Mouse (Mus musculus) midbrain, embryonic 15.5 days (tissue): ENCODE data around the gene Myrfl. TPM values are rescaled to one million over a fixed set of nuclear protein-coding genes. Genes with fewer than 3 reads are reported as not detected.

Source experiments
- ATAC-seq: fragments of 200-750 bp; cut with Nextera tagmentation; replicated peaks from 2 replicates; pipeline ENCODE4 v1.8.0; 2017; ENCODE audit warnings: moderate TSS enrichment
- H3K27ac ChIP-seq: fragments of 300-500 bp; sonication (generic); 2 replicates; pipeline ENCODE4 v1.5.1; 2015; ENCODE audit warnings: mild to moderate bottlenecking, inconsistent platforms
- H3K27me3 ChIP-seq: fragments of 300-500 bp; sonication (generic); replicated peaks from 2 replicates; pipeline ENCODE4 v1.6.1; 2015; ENCODE audit warnings: inconsistent platforms
- H3K36me3 ChIP-seq: fragments of 300-500 bp; sonication (generic); replicated peaks from 2 replicates; pipeline ENCODE4 v1.6.1; 2015; ENCODE audit warnings: inconsistent platforms
- H3K4me1 ChIP-seq: fragments of 300-500 bp; sonication (generic); 2 replicates; pipeline ENCODE4 v1.6.1; 2015; ENCODE audit warnings: inconsistent platforms
- H3K4me2 ChIP-seq: fragments of 300-500 bp; sonication (generic); 2 replicates; pipeline ENCODE4 v1.6.1; 2015; ENCODE audit warnings: inconsistent platforms, mild to moderate bottlenecking, moderate library complexity
- H3K4me3 ChIP-seq: fragments of 300-500 bp; sonication (generic); 2 replicates; pipeline ENCODE4 v1.5.1; 2015; ENCODE audit warnings: mild to moderate bottlenecking, inconsistent platforms
- H3K9ac ChIP-seq: fragments of 300-500 bp; sonication (generic); 2 replicates; pipeline ENCODE4 v1.6.1; 2015; ENCODE audit warnings: mild to moderate bottlenecking, inconsistent platforms
- H3K9me3 ChIP-seq: fragments of 300-500 bp; sonication (generic); 2 replicates; pipeline ENCODE4 v1.6.1; 2016; ENCODE audit warnings: inconsistent platforms
- WGBS: fragments of 180-500 bp; shearing (Covaris S2); methylation state at CpG from one replicate; pipeline ENCODE4 v1.1.7; 2015; ENCODE audit warnings: mixed read lengths; 5-methylcytosine and 5-hydroxymethylcytosine counted together
- polyA plus RNA-seq: library from polyadenylated mRNA; unstranded; fragments of >200 nt; fragmentation: Nextera tagmentation; extraction: Ambion mirVana; gene quantifications from 2 replicates; pipeline ENCODE4 v1.2.1, GENCODE M21; 2015

Myrfl gene
- 0.10 and 0.22 TPM in 2 replicates for polyA plus RNA-seq

DNA sequence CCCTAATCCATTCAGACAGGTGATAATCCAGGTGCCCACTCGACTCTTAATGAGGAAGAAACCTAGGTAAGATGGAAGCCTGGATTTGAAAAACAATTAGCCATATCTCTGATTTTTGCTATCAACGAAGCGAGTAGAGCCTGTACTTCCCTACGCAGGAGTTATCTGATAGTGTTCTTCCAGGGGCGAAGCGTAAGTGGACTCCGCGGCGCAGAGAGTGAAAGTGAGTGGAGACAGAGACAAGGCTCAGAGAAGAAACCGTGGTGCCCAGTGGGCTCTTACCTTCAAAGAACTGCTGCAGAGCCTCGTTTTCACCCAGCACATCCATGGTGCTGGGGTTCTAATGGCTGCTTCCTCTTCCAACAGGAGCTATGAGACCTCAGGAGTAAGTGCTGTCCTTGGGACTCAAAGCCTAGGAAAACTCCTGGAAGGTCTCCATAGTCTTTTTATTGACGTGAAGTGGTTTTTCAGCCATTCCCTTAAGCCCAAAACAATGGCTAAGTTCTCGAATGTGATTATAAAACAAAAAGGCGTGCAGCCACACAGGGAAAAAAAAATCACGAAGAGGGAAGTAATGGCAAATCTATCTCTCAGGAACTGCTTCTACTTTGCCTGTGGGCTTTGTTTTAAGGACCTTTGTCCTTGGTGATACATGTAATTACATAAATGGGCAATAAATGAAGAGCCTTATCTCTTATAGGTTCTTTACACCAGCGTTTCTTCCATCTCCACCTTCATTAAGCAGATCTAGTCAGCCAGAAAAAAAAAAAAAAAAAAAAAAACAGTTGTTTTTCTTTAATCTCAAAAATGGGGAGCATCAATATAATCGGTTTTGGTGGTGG, at the start of gene Myrfl:
Gene Myrfl (minus strand): TSS at position 584 of the 842 bp plus-strand sequence.
- H3K4me3 ChIP-seq: no peak within 1 kb of the TSS
- 74% methylated on average over 17 of the region's 17 CpGs for WGBS
- H3K9ac ChIP-seq: no peak within 1 kb of the TSS

GRCm38 (mm10) chr10:116944940-116945339, 48.2 kb upstream of the Myrfl start:
- peaks cover 13% of the 10 kb centered on the region for H3K4me1 ChIP-seq

More for the DNA sequence above, at the start of gene Myrfl:
- Histone ChIP-seq H3K36me3 (no peaks in the 10 kb centered on the region), H3K9me3 (no peaks in the 10 kb centered on the region), H3K27me3 (no peaks in the 10 kb centered on the region), H3K4me1 (no peaks in the 10 kb centered on the region), H3K4me2 (no peak within 1 kb of the TSS), H3K27ac (no peak within 1 kb of the TSS)
- no peak for ATAC-seq

DNA sequence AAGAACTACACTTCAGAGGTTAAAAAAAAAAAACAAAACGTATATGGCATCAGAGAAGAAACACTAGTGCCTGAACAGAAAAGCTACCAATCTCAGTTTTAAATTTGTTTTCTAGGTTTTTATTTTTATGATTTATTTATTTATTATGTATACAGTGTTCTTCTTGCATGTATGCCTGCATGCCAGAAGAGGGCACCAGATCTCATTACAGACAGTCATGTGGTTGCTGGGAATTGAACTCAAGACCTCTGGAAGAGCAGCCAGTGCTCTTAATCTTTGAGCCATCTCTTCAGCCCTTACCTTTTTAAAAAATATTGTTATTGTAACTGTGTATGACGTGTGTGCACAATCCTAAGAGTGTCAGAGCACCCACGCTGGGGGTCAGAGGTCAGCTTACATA, 47.4 kb upstream of the Myrfl start:
- H3K4me1 ChIP-seq: peaks cover 9% of the 10 kb centered on the region
- H3K27ac ChIP-seq: no peak overlapping the region
- H3K4me3 ChIP-seq: no peak overlapping the region
- H3K9ac ChIP-seq: no peak overlapping the region
- no peaks in the 10 kb centered on the region for H3K9me3 ChIP-seq
- no peak for ATAC-seq
- peaks cover 7% of the 10 kb centered on the region for H3K36me3 ChIP-seq
- no peaks in the 10 kb centered on the region for H3K27me3 ChIP-seq
- WGBS: 94% methylated on average over 3 of the region's 3 CpGs
- H3K4me2 ChIP-seq: no peak overlapping the region

More at GRCm38 (mm10) chr10:116944940-116945339, 48.2 kb upstream of the Myrfl start:
- 73% methylated on average over 10 of the region's 10 CpGs for WGBS
- H3K4me3 ChIP-seq: no peak overlapping the region
- no peak overlapping the region for H3K4me2 ChIP-seq
- no peak for ATAC-seq
- H3K9me3 ChIP-seq: no peaks in the 10 kb centered on the region
- no peak overlapping the region for H3K9ac ChIP-seq
- H3K36me3 ChIP-seq: peaks cover 6% of the 10 kb centered on the region; the same call in 1 of the 2 replicates
- no peak overlapping the region for H3K27ac ChIP-seq
- H3K27me3 ChIP-seq: no peaks in the 10 kb centered on the region

DNA sequence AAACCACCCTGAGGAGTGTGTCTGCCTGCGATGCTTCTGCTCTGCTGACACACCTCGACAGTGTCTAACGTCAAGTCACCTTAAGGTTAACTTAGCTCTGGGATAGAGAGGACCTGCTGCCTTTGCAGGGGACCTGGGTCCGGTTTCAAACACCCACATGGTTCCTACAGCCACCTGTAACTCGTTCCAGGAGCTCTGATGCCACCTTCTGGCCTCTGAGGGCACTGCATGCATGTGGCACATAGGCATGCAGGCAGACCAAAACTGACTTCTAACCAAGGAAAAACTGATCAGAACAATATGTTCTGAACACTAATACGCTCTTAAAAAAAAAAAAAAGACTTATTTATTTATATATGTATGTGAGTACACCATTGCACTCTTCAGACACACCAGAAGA, 46.3 kb upstream of the Myrfl start:
- Histone ChIP-seq H3K36me3 (peaks cover 14% of the 10 kb centered on the region), H3K9ac (no peak overlapping the region), H3K4me1 (no peaks in the 10 kb centered on the region), H3K4me3 (no peak overlapping the region), H3K27me3 (no peaks in the 10 kb centered on the region), H3K27ac (no peak overlapping the region), H3K4me2 (no peak overlapping the region), H3K9me3 (no peaks in the 10 kb centered on the region)
- no peak for ATAC-seq
- WGBS: 92% methylated on average over 6 of the region's 6 CpGs

DNA sequence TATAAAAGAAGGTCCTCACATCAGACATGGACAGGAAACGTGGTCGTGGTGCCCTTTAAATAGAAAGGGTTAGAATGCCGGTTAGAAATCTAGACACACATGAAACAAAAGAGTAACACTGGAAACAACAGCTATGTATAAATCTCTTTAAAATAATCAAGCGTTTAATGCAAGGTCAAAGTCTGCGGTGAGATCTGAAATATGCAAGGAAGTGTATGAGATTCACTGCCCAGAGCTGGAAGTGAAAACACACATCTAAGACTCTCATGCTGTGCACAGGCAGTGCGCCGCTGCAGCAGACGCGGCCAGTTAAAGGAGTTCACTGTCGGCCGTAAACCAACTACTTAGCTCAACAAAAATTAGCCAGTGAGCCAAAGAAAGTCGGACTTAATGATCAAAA, 38.3 kb upstream of the Myrfl start:
- Histone ChIP-seq H3K27ac (no peak overlapping the region), H3K9ac (no peak overlapping the region), H3K4me2 (no peak overlapping the region), H3K27me3 (no peaks in the 10 kb centered on the region), H3K9me3 (no peaks in the 10 kb centered on the region), H3K4me3 (no peak overlapping the region), H3K4me1 (no peaks in the 10 kb centered on the region), H3K36me3 (peaks cover 27% of the 10 kb centered on the region)
- no peak for ATAC-seq
- 66% methylated on average over 12 of the region's 12 CpGs for WGBS

GRCm38 (mm10) chr10:116933794-116934193, 37.1 kb upstream of the Myrfl start:
- no peak overlapping the region for H3K4me3 ChIP-seq
- H3K36me3 ChIP-seq: peaks cover 22% of the 10 kb centered on the region
- H3K4me2 ChIP-seq: no peak overlapping the region
- ATAC-seq: no peak
- no peak overlapping the region for H3K27ac ChIP-seq
- no peaks in the 10 kb centered on the region for H3K27me3 ChIP-seq
- no peaks in the 10 kb centered on the region for H3K9me3 ChIP-seq
- H3K4me1 ChIP-seq: no peaks in the 10 kb centered on the region
- no peak overlapping the region for H3K9ac ChIP-seq
- 94% methylated on average over 7 of the region's 7 CpGs for WGBS

GRCm38 (mm10) chr10:116932418-116932817, 35.7 kb upstream of the Myrfl start:
- Histone ChIP-seq H3K9me3 (no peaks in the 10 kb centered on the region), H3K4me1 (no peaks in the 10 kb centered on the region), H3K27me3 (no peaks in the 10 kb centered on the region), H3K9ac (no peak overlapping the region), H3K27ac (no peak overlapping the region), H3K36me3 (peaks cover 16% of the 10 kb centered on the region), H3K4me3 (no peak overlapping the region), H3K4me2 (no peak overlapping the region)
- no peak for ATAC-seq
- WGBS: 88% methylated on average over 13 of the region's 13 CpGs

DNA sequence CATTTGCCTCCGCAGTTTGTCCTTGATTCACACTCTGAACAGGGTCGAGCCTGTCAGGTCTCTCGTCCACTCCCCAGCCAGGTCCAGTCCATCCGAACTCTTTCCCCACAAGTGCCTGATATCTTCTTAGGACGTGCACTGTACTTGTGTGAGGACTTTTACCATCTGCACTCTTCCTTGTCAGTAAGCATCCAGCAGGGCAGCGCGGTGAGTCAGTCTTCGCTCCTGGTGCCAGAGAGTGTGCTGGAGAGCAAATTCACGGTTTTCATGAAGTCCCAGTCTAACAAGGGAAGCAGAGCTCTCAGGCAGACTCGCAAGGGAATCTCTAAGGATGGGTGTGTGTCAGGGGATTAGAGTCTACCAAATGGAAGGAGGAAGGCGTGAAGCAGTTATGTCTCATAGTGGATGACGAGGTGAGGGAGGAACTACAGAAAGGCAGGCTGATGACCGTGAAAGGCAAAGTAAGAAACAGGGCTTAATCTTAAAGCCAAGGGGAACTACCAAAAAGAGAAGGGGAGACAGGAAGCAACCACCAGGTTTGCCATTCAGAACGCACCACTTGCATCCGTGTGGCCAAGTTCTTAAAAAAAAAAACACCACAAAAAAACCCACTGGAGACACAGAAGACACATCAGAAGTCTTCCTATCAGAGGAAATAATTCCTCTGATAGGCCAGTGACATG, 34.9 kb upstream of the Myrfl start:
- H3K9ac ChIP-seq: no peak overlapping the region
- ATAC-seq: no peak
- H3K36me3 ChIP-seq: peaks cover 8% of the 10 kb centered on the region; the same call in 1 of the 2 replicates
- H3K9me3 ChIP-seq: no peaks in the 10 kb centered on the region
- H3K4me3 ChIP-seq: no peak overlapping the region
- no peaks in the 10 kb centered on the region for H3K4me1 ChIP-seq
- H3K27me3 ChIP-seq: no peaks in the 10 kb centered on the region
- 89% methylated on average over 15 of the region's 15 CpGs for WGBS
- no peak overlapping the region for H3K27ac ChIP-seq
- H3K4me2 ChIP-seq: no peak overlapping the region

DNA sequence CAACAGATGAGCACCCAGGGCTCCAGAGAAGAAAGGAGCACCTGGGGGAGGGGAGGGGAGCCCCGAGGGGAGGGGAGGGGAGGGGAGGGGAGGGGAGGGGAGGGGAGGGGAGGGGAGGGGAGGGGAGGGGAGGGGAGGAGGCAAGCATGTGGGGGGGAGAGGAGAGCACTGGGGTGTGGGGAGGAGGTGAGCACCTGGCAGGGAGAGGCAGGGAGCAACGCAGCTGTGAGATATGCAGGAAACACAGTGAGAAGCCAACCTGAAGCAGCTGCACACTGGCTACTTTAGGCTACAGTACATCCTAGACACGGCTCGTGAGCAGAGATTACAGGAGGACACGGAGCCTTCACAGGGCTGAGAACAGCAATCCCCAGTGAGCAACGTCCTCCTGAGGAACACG, 34.2 kb upstream of the Myrfl start:
- H3K4me2 ChIP-seq: no peak overlapping the region
- no peak overlapping the region for H3K27ac ChIP-seq
- no peak for ATAC-seq
- no peaks in the 10 kb centered on the region for H3K4me1 ChIP-seq
- H3K9ac ChIP-seq: no peak overlapping the region
- no peak overlapping the region for H3K4me3 ChIP-seq
- H3K9me3 ChIP-seq: no peaks in the 10 kb centered on the region
- peaks cover 5% of the 10 kb centered on the region; the same call in 1 of the 2 replicates for H3K36me3 ChIP-seq
- H3K27me3 ChIP-seq: no peaks in the 10 kb centered on the region
- WGBS: 83% methylated on average over 6 of the region's 7 CpGs

- 94% methylated on average over 7 of the region's 7 CpGs for WGBS
- Histone ChIP-seq H3K4me2 (no peak overlapping the region), H3K4me3 (no peak overlapping the region), H3K36me3 (peaks cover 5% of the 10 kb centered on the region; the same call in 1 of the 2 replicates), H3K27ac (no peak overlapping the region), H3K9ac (no peak overlapping the region), H3K9me3 (no peaks in the 10 kb centered on the region), H3K4me1 (no peaks in the 10 kb centered on the region), H3K27me3 (no peaks in the 10 kb centered on the region)
- no peak for ATAC-seq
Measured at GRCm38 (mm10) chr10:116930506-116930905, 33.8 kb upstream of the Myrfl start.

- Histone ChIP-seq H3K4me1 (no peaks in the 10 kb centered on the region), H3K9me3 (no peaks in the 10 kb centered on the region), H3K4me2 (no peak overlapping the region), H3K27ac (no peak overlapping the region), H3K27me3 (no peaks in the 10 kb centered on the region), H3K9ac (no peak overlapping the region), H3K36me3 (peaks cover 5% of the 10 kb centered on the region; the same call in 1 of the 2 replicates), H3K4me3 (no peak overlapping the region)
- ATAC-seq: no peak
- WGBS: 89% methylated on average over 3 of the region's 3 CpGs
Measured at GRCm38 (mm10) chr10:116928826-116929225, 32.1 kb upstream of the Myrfl start.

DNA sequence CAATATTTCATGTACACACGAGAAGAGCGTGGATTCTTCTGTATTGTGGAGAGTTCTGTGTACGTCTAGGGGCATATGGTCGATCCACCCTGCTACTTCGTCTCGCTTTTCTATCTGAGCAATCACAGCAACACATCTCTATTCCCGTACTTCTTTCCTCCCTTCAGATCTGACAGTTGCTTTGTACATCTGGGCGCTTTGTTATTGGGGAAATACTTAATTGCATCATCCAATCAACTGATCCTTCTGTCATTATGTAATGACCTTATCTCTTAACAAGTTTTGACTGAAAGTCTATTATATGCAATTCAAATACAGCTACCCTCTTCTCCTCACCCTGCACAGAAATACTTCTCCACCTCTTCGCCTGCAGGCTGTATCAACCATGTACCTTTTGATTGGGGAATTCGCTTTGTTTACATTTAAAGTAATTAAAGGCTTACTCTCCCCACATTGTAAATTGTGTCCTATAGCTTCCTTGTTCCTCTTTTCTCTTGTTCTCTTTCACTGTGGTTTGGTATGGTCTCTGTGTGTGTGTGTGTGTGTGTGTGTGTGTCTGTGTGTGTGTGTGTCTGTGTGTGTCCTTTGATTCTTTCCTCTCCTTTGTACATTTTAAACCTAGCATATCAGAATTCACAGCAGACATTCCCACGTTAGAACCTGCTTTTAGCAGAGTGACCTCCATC, 29.9 kb upstream of the Myrfl start:
- no peak overlapping the region for H3K4me3 ChIP-seq
- WGBS: 92% methylated on average over 11 of the region's 11 CpGs
- no peaks in the 10 kb centered on the region for H3K27me3 ChIP-seq
- no peak overlapping the region for H3K9ac ChIP-seq
- H3K27ac ChIP-seq: no peak overlapping the region
- no peaks in the 10 kb centered on the region for H3K9me3 ChIP-seq
- H3K4me2 ChIP-seq: no peak overlapping the region
- peaks cover 5% of the 10 kb centered on the region; the same call in 1 of the 2 replicates for H3K36me3 ChIP-seq
- no peak for ATAC-seq
- H3K4me1 ChIP-seq: no peaks in the 10 kb centered on the region
